Mouse (Mus musculus): ENCODE measurements around the gene Tpr. TPM values are rescaled to one million over a fixed set of nuclear protein-coding genes. Genes with fewer than 3 reads are reported as not detected.

Tpr gene
- total RNA-seq (2018; cell fraction: chromatin; rRNA removed): 100 to 1,000 TPM; 125 to 737 (median 312) TPM
- 100 to 1,000 TPM; 127 to 229 (median 178) TPM for total RNA-seq (2018; cell fraction: cytosol; rRNA removed)
- 100 to 1,000 TPM; 118 to 464 (median 203) TPM for total RNA-seq (2018; cell fraction: nucleus; rRNA removed)
- polyA plus RNA-seq (2018): 134 to 338 TPM (median 134 TPM) in 3 replicates

DNA sequence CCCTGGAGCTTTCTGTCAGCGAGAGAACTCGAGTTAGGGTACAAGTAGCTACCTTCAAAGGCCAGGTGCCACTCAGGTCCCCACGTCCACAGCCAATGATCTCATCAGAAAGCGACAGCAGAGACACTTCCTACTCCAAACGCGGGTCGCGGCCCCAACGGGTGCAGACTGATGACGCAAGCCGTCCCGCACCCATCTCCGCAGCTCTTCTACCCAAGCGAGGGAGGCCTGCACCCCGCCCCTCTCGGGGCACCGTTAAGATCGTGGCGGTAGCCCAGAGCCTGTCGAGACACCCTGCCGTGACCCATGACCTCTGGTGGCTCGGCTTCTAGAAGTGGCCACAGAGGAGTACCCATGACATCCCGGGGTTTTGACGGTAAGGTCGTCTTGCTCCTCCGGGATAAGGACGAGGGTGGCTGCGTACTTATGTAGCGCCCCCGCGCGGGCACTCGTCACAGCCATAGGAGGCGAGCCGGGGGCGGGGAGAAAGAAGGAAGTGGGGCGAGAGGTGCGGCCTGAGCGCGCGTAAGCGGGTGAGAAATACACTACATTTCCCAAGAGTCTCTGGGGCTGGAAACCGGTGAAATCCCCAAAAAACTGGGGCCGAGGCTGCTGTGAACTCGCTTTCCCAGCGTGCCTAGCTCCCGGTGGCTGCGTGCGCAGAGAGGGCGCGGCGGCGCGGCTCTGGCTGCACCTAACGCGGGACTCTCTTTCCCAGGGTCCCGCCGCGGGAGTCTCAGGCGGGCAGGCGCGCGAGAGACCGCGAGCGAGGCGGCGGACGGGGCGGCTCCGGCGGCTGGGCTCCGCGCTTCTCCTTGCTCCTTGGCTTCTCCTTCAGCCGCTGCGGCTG is at the start of gene Tpr, which contains the start of gene Odr4:
Tpr (plus strand) TSS at position 201 of the 850 bp plus-strand sequence.
Odr4 (minus strand) TSS at position 443 of the 850 bp plus-strand sequence.
- peaks cover 64% of the 10 kb centered on the region for H3K79me2 ChIP-seq (ENCODE audit: inconsistent target)
- H3K4me3 ChIP-seq (ENCODE audit: inconsistent target): peak within 1 kb of the TSS; percentile 98
- H3K36me3 ChIP-seq (ENCODE audit: inconsistent target): peaks cover 30% of the 10 kb centered on the region
- under 1% methylated on average over 75 of the region's 76 CpGs for WGBS (ENCODE audit: missing documents)
- peak within 1 kb of the TSS; percentile 74 for H3K27ac ChIP-seq

DNA sequence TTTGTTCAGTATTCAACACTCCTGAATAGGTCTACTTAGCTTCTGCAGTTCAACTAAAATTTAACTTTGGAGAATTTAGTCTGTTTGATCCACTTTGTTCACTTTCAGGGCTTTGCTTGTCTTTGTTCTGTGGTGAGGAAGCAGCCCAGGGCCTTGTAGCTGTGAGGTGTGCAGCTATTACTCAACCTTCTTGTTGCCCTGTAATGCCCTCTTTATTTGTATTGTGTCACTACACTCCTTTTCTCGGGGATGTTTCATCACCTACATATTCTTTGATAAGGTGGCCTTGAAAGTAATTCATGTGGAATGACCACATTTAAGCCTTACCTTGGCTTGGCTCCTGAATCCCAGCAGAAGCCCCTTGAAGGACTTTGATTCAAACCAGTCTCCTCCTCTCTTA is 31.8 kb upstream of the Tpr start:
- no peak overlapping the region for H3K4me3 ChIP-seq (ENCODE audit: inconsistent target)
- 100% methylated on average over 1 of the region's 1 CpGs for WGBS (ENCODE audit: missing documents)
- H3K27ac ChIP-seq: no peak overlapping the region
- no peaks in the 10 kb centered on the region for H3K79me2 ChIP-seq (ENCODE audit: inconsistent target)
- peaks cover 31% of the 10 kb centered on the region for H3K36me3 ChIP-seq (ENCODE audit: inconsistent target)

DNA sequence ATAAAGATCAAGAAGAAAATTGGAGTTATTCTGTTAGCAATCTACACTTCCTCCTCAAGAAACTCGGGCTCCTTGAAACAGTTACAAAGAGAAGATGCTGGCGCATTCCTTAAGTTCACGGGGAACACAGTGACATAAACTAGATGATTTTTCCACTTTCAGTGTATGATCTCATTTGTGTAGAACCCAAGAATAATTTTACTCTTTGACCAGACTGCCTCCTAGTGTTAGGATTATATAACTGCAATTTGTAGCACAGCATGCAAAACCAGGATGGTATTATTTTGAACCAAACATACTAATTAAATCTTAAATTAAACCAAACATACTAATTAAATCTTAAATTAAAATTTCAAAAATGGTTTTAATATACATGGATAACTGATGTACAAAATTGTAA is 19.7 kb upstream of the Tpr start:
- no peak overlapping the region for H3K27ac ChIP-seq
- 87% methylated on average over 3 of the region's 3 CpGs for WGBS (ENCODE audit: missing documents)
- H3K4me3 ChIP-seq (ENCODE audit: inconsistent target): no peak overlapping the region
- H3K36me3 ChIP-seq (ENCODE audit: inconsistent target): peaks cover 23% of the 10 kb centered on the region; the same call in 1 of the 2 replicates
- no peaks in the 10 kb centered on the region for H3K79me2 ChIP-seq (ENCODE audit: inconsistent target)

DNA sequence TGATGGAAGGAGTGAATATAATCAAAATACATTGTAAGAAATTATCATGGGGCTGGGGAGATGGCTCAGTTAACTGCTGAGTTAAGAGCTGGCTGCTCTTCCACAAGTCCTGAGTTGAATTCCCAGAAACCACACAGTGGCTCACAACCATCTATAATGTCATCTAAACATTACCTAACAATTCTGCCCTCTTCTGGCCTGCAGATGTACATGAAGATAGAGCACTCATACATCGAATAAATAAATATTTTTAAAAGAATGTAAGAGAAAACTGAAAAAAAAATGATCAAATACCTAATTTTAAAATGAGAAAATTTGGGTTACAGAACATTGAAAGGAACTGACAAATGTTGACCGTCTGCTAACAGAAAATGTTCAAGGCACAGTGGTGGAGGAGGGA is 18.4 kb upstream of the Tpr start:
- Histone ChIP-seq H3K27ac (no peak overlapping the region), H3K36me3 (ENCODE audit: inconsistent target) (peaks cover 21% of the 10 kb centered on the region), H3K4me3 (ENCODE audit: inconsistent target) (no peak overlapping the region), H3K79me2 (ENCODE audit: inconsistent target) (no peaks in the 10 kb centered on the region)
- WGBS (ENCODE audit: missing documents): 72% methylated on average over 2 of the region's 2 CpGs

DNA sequence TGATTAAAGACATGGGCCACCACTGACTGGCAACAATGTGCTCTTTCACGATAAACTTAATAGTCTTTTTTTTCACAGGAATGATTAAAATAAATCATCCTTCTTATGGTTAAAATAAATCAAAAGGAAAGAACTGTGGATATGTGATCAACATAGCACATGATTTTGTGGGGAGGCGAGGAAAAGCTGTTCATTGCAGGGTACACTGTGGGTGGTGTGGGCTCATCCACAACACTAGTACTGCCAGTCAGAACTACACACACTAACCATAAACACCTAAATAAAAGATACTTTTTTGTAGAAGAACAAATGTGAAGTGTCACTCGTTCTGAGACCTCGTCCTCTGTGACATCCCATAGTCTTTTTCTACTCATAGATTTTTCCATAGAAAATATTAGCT is 8.5 kb upstream of the Tpr start:
- H3K4me3 ChIP-seq (ENCODE audit: inconsistent target): no peak overlapping the region
- peaks cover 86% of the 10 kb centered on the region for H3K36me3 ChIP-seq (ENCODE audit: inconsistent target)
- H3K27ac ChIP-seq: no peak overlapping the region
- no peaks in the 10 kb centered on the region for H3K79me2 ChIP-seq (ENCODE audit: inconsistent target)
- WGBS (ENCODE audit: missing documents): 98% methylated on average over 4 of the region's 4 CpGs

DNA sequence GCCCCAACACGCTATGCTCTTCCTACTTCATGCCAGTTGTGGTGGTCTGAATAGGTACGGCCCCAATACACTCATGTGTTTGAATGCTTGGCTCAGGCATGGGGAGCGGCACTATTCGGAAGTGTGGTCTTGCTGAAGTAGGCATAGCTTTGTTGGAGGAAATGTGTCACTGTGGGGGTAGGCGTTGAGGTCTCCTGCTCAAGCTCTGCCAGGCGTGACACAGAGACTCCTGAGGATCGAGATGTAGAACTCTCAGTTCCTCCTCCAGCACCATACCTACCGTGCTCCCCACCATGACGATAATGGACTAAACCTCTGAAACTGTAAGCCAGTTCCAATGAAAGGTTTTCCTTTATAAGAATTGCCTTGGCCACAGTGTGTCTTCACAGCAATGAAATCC is 5.1 kb upstream of the Tpr start:
- H3K27ac ChIP-seq: no peak overlapping the region
- 81% methylated on average over 9 of the region's 9 CpGs for WGBS (ENCODE audit: missing documents)
- peaks cover 20% of the 10 kb centered on the region for H3K79me2 ChIP-seq (ENCODE audit: inconsistent target)
- peaks cover 58% of the 10 kb centered on the region for H3K36me3 ChIP-seq (ENCODE audit: inconsistent target)
- no peak overlapping the region for H3K4me3 ChIP-seq (ENCODE audit: inconsistent target)

DNA sequence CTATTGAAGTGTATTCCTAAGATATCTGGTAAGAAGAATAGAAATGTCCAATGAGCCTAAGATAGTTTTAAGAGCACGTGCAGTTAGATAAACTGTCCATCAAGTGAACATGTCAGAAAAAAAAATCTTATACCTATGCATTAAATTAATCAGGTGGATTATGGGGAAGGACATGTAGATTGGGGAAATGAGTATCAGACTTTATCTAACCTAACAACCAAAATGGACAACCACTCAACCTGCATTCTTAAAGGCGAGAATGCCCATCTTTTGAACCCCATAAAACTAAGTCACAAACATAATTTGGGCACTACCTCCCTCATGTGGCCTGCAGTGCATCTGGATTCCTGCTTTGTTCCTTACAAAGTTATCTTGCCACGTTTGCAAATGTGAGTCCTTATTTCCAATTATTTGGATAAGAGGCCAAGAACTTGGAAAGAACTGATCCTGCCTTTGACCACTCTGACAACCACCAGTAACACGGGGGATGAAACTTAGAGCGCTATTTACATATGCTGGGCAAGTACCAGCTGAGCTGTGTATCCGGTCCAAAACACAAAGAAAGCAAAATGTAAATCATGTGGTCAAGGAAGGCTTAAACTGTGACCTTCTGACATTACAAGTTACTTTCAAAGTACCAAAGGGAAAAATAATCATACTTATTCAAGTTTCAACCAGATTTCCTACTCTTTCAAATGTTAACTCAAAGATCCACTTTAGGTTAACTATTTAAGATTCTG is 3.1 kb upstream of the Tpr start:
- 93% methylated on average over 6 of the region's 6 CpGs for WGBS (ENCODE audit: missing documents)
- H3K79me2 ChIP-seq (ENCODE audit: inconsistent target): peaks cover 31% of the 10 kb centered on the region
- H3K36me3 ChIP-seq (ENCODE audit: inconsistent target): peaks cover 46% of the 10 kb centered on the region
- H3K27ac ChIP-seq: no peak overlapping the region
- H3K4me3 ChIP-seq (ENCODE audit: inconsistent target): no peak overlapping the region

DNA sequence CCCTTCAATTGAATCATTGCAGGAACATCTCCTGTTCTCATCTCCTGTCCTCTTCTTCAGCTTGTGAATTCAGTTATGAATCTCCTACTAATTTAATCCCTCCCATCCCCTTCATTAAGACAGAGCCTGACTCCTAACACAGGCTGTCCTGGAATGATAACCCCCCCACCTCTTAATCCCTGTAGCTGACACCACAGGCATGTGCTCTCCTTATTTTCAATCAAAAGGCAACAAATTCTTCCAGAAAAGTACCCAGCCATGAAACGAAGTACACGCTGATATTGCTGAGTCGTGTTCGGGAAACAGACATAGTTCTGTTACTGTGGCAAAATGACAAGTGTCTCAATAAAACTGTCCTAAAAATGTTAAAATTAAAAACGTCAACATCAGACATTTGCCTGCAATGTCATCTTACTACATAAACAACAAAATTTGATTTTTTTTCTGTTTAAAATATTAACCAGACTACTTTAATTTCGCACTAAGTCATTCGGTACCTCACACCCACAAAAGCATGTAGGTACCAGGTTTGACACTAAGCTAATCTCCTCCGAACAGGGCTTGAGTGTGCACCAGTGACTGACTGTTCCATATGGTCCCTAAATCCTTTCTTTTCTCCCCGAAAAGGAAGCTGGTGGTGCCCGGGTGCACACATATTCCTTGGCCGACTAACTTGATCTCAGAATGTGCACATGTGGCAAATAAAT is 554 bp upstream of the Tpr start:
- WGBS (ENCODE audit: missing documents): 10% methylated on average over 11 of the region's 11 CpGs
- peaks cover 31% of the 10 kb centered on the region for H3K36me3 ChIP-seq (ENCODE audit: inconsistent target)
- H3K27ac ChIP-seq: peak overlapping the region; percentile 74

DNA sequence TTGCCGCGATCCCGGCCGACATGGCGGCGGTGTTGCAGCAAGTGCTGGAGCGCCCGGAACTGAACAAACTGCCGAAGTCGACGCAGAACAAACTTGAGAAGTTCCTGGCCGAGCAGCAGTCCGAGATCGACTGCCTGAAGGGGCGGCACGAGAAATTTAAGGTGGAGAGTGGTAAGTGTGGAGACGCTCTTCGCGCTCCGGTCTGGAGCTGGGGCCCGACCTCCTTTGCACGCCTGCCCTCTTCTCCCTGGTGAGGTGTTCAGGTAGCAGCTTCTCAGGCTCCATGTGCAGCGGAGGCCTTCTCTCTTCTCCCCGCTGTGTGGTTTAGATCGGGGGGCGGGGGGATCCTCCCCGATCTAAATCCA is 832 bp downstream of the Tpr start:
- WGBS (ENCODE audit: missing documents): 0% methylated on average over 26 of the region's 27 CpGs
- Histone ChIP-seq H3K27ac (peak overlapping the region; percentile 68), H3K4me3 (ENCODE audit: inconsistent target) (peak overlapping the region; percentile 98), H3K36me3 (ENCODE audit: inconsistent target) (peaks cover 30% of the 10 kb centered on the region), H3K79me2 (ENCODE audit: inconsistent target) (peaks cover 70% of the 10 kb centered on the region)

More for the DNA sequence above, 554 bp upstream of the Tpr start:
- H3K79me2 ChIP-seq (ENCODE audit: inconsistent target): peaks cover 57% of the 10 kb centered on the region
- H3K4me3 ChIP-seq (ENCODE audit: inconsistent target): peak overlapping the region; percentile 90

DNA sequence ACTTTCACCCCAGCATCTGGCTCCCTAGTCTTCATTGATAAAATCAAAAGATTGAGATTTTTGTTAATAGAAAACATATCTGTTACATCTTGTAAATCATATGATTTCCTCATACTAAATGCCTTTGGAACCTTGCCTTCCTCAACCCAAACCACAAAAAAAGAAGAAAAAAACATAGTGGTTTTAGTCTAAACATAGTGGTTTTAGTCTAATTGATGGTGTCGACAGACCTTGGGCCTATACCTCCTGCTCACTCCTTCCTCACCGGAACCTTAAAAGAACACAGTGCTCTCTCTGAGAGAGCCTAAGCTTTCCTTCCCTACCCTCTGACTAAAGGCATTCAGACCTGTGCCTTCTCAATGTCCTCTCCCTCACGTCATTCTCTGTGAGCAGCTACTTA is 3.4 kb downstream of the Tpr start:
- Histone ChIP-seq H3K27ac (peak overlapping the region; percentile 36), H3K4me3 (ENCODE audit: inconsistent target) (no peak overlapping the region), H3K36me3 (ENCODE audit: inconsistent target) (peaks cover 42% of the 10 kb centered on the region), H3K79me2 (ENCODE audit: inconsistent target) (peaks cover 91% of the 10 kb centered on the region)
- 28% methylated on average over 3 of the region's 3 CpGs for whole genome bisulfite sequencing (ENCODE audit: missing documents)

DNA sequence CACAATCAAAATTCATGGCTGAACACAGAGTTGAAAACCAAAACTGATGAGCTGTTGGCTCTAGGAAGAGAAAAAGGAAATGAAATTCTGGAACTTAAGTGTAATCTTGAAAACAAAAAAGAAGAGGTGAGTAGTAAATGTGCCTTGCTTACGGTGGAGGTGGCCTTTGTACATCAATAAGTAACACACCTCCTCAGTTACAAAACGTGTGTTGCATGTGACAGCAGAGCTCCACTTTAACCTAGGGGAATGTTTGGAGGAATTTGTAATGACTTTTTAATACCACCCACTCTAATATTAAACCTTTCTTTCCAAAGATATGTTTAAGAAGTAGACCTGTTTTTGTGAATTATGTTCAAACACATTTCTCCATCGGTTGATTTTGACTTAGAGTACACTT is 11.3 kb downstream of the Tpr start:
- 86% methylated on average over 3 of the region's 3 CpGs for WGBS (ENCODE audit: missing documents)
- Histone ChIP-seq H3K27ac (no peak overlapping the region), H3K36me3 (ENCODE audit: inconsistent target) (peaks cover 53% of the 10 kb centered on the region), H3K4me3 (ENCODE audit: inconsistent target) (no peak overlapping the region), H3K79me2 (ENCODE audit: inconsistent target) (peaks cover 40% of the 10 kb centered on the region)

DNA sequence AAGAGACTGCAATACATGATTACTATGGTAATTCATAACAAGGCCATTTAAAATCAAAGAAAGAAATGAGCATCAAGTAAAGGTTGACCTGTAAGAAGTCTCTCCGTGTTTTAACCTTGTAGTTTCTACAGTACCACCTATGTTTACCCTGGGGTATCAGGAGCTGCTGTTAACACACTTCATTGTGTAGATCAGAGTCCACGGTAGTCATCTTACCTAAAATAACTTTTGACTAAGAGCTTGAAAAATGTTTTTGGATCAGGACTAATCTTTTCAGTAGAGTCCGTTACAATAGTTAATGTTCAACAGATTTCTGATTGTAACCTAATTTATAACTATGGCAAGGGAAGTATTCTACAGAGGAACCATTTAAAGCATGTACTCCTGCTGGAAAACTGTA is 11.9 kb downstream of the Tpr start:
- Histone ChIP-seq H3K36me3 (ENCODE audit: inconsistent target) (peaks cover 53% of the 10 kb centered on the region), H3K27ac (no peak overlapping the region), H3K79me2 (ENCODE audit: inconsistent target) (peaks cover 33% of the 10 kb centered on the region), H3K4me3 (ENCODE audit: inconsistent target) (no peak overlapping the region)
- 95% methylated on average over 3 of the region's 3 CpGs for WGBS (ENCODE audit: missing documents)

DNA sequence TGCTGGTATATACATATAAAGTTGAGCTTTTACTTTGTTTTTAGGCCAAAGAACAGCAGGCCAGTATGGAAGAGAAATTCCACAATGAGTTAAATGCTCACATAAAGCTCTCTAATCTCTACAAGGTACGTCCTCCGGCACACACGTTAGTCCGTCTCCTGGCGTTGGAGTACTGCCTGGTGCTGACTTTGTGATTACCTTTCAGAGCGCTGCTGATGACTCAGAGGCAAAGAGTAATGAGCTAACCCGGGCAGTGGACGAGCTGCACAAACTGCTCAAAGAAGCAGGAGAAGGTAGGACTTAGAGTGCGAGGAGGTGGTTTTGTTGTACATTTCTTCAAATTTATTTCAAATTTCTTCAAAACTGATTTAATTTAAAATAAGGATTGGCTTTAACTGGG is 14.6 kb downstream of the Tpr start:
- Histone ChIP-seq H3K27ac (no peak overlapping the region), H3K79me2 (ENCODE audit: inconsistent target) (peaks cover 6% of the 10 kb centered on the region; the same call in 1 of the 2 replicates), H3K4me3 (ENCODE audit: inconsistent target) (no peak overlapping the region), H3K36me3 (ENCODE audit: inconsistent target) (peaks cover 68% of the 10 kb centered on the region)
- WGBS (ENCODE audit: missing documents): 97% methylated on average over 9 of the region's 9 CpGs

DNA sequence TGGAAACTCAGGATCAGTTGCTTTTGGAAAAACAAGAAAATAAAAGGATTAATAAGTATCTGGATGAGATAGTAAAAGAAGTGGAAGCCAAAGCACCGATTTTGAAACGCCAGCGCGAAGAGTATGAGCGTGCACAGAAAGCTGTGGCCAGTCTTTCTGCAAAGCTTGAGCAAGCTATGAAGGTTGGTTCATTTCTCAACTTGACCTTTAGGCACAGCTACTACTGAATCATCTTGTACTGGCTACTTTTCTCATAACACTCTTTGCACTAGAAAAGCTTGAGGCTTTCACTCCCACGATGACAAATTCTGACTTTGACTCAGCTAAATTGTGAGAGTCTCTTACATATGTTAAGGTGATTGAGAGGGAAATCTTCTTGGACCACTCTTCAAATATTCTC is 17.4 kb downstream of the Tpr start:
- Histone ChIP-seq H3K4me3 (ENCODE audit: inconsistent target) (no peak overlapping the region), H3K79me2 (ENCODE audit: inconsistent target) (no peaks in the 10 kb centered on the region), H3K36me3 (ENCODE audit: inconsistent target) (peaks cover 89% of the 10 kb centered on the region), H3K27ac (no peak overlapping the region)
- 96% methylated on average over 6 of the region's 6 CpGs for WGBS (ENCODE audit: missing documents)

All from macrophage (primary cell).